Mouse (Mus musculus): Measurements from ENCODE around the gene Ugt2a1. TPM values are rescaled to one million over a fixed set of nuclear protein-coding genes. Genes with fewer than 3 reads are reported as not detected.
"Not testable (repeated sequence)": the region's sequence is repeated elsewhere in the genome, so short reads cannot be mapped to it uniquely, and the experiment has no call there.

Gene Ugt2a1
- not detected in 2 replicates for polyA plus RNA-seq (2011; ENCODE audit: insufficient read length, low read depth, missing spikeins)

DNA sequence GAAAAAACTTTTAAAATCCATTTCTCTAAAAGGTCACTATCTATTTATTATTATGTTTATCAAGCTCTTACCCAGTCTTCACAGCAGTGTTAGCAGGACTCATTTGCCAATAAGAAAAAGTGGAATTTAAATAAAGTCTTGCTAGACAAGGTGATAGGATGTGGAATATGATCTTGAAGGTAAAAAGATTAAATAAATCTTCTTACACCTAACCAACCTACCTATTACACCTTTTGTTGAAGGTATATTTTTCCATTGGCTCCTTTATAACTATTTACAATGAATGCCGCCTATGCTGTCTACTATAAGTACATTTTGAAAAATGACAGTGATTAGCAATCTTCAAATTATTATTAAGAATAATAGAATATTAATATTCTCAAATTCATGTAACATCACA is at the start of gene Ugt2a1:
Ugt2a1 (minus strand) TSS at position 101 of the 400 bp plus-strand sequence.
- H3K27ac ChIP-seq (ENCODE audit: insufficient read depth, low read length), result no peak within 1 kb of the TSS
- no peak within 1 kb of the TSS for H3K4me3 ChIP-seq (ENCODE audit: insufficient read depth, low read length)
- H3K4me1 ChIP-seq (ENCODE audit: control insufficient read depth, insufficient read depth, low read length), result no peaks in the 10 kb centered on the region
- TF ChIP-seq POLR2A (IDR thresholded peaks at IDR 0.05; ENCODE audit: low read depth, low read length) (no peak), CTCF (IDR thresholded peaks at IDR 0.05; ENCODE audit: borderline replicate concordance, insufficient read depth, low read length) (no peak)

DNA sequence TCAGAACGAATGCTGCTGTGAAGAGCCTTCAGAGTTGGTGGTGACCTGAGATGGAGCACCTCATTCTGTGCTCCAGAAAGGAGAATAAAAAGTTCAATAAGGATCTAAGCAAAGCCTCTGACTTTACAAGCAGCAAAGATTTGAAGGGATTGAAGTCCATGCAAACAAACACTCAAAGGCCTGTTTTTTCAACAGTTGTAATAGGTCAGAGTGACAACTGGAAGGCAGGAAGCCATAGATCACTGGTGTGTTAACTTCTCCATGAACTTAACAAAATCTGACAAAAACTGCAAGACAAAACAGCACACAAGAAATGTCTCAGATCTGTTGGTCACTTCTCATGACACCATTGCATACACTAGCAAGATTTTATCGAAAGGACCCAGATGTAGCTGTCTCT is 47.4 kb upstream of the Ugt2a1 start, which contains the start of gene Sult1b1:
Sult1b1 (minus strand) TSS at position 85 of the 400 bp plus-strand sequence.
- Histone ChIP-seq H3K4me1 (ENCODE audit: control insufficient read depth, insufficient read depth, low read length) (no peaks in the 10 kb centered on the region), H3K27ac (ENCODE audit: insufficient read depth, low read length) (no peak within 1 kb of the TSS), H3K4me3 (ENCODE audit: insufficient read depth, low read length) (no peak within 1 kb of the TSS)
- TF ChIP-seq CTCF (IDR thresholded peaks at IDR 0.05; ENCODE audit: borderline replicate concordance, insufficient read depth, low read length) (no peak), POLR2A (IDR thresholded peaks at IDR 0.05; ENCODE audit: low read depth, low read length) (no peak)

DNA sequence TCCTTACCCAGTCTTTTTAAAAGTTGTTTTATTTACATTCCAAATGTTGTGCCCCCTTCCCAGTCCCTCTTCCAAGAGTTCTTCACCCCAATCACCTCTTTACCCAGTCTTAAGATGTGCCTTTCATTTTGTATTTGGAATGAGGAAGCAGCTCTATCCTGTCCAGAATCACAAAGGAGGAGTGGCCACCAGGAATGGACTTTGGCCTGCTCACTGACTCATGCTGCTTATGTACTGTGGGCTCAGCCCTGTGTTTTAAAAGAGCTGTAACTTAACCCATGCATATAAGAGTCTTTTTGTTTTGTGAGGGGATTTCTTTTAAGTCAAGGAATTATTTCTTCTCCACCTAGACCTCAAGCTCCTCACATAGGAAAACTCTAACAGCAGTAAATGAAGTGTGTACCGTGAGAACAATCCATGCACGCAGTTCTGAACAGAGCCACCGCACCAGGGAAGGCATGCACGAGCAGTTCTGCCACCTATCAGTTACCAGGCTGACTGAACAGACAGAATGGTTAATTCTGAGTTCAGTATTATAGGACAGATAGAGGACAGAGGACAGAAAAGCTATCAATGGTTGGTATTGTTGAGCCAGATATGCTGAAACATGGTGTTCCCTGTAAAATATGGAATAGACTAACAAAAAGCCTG is 45.4 kb upstream of the Ugt2a1 start:
- TF ChIP-seq CTCF (IDR thresholded peaks at IDR 0.05; ENCODE audit: borderline replicate concordance, insufficient read depth, low read length) (no peak), POLR2A (IDR thresholded peaks at IDR 0.05; ENCODE audit: low read depth, low read length) (no peak)
- H3K27ac ChIP-seq (ENCODE audit: insufficient read depth, low read length), result no peak overlapping the region

DNA sequence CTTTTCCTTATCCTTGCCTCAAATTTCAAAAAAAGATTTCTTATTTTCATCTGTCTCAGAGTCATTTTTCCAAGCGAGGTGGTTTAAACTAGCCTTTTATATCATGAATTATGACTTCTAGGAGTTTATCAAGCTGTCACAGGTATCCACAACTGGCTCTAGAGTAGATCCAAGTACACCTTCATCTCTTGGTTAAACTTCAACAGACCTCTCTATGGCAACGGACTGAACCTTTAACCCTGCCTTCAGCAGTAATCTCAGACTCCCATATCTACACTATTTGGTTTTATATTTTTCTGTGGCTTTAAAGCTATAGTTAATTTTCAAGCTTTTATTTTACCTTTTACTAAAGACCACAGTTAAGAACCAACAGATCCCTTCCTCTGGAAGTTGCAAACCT is 41.6 kb upstream of the Ugt2a1 start:
- Histone ChIP-seq H3K4me1 (ENCODE audit: control insufficient read depth, insufficient read depth, low read length) (no peaks in the 10 kb centered on the region), H3K27ac (ENCODE audit: insufficient read depth, low read length) (no peak overlapping the region), H3K4me3 (ENCODE audit: insufficient read depth, low read length) (no peak overlapping the region)
- TF ChIP-seq CTCF (IDR thresholded peaks at IDR 0.05; ENCODE audit: borderline replicate concordance, insufficient read depth, low read length) (no peak), POLR2A (IDR thresholded peaks at IDR 0.05; ENCODE audit: low read depth, low read length) (no peak)

More for the DNA sequence above, 45.4 kb upstream of the Ugt2a1 start:
- H3K4me1 ChIP-seq (ENCODE audit: control insufficient read depth, insufficient read depth, low read length), result no peaks in the 10 kb centered on the region
- no peak overlapping the region for H3K4me3 ChIP-seq (ENCODE audit: insufficient read depth, low read length)

DNA sequence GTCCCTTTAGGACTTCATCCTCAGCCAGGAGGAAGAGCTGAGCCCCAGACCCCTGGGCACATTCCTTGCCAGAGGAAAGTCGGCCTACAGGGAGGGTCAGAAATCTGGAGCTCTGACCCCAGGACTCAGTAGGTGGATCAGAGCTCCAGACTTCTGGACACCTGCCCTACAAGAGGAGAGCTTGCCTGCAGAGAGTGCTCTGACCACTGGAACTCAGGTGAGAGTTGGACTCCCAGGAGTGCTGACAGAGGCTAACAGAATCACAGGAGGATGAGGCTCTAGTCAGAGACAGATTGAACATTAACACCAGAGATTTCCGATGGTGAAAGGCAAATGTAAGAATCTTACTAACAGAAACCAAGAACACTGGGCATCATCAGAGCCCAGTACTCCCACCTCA is 32.9 kb upstream of the Ugt2a1 start:
- H3K4me3 ChIP-seq (ENCODE audit: insufficient read depth, low read length); H3K4me1 ChIP-seq (ENCODE audit: control insufficient read depth, insufficient read depth, low read length); H3K27ac ChIP-seq (ENCODE audit: insufficient read depth, low read length): not testable (repeated sequence)

DNA sequence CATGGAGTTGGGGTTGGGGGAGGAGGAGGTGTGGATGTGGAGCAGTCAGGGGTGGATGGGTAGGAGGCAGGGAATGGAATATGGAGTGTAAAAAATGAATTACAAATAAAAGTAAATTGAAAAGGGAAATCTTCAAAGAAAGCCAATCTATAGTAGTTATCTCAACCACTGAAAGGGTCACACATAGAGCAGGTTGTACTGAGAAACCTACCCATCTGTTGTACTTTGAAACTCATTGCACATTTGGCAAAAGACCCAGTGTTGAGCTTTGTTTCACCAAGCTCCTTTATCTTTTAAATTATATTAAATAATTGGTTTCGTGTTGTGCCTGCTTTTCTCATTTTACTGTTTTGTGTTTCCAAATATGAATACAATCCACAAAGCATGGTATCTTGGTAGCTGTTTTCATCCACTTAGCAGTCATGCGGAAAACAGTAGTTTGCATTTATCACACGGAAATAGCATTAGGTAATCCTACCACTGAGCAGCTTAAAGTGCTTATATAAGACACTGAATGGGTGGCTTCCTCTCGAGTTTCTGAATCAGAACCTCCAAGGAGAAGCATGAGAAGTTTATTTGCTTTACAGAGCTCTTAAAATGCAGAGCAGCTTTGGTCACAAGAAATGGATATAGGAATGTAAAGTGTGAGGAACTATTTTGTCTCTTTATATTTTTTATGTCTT is 15.2 kb upstream of the Ugt2a1 start:
- no peak overlapping the region for H3K27ac ChIP-seq (ENCODE audit: insufficient read depth, low read length)
- no peaks in the 10 kb centered on the region for H3K4me1 ChIP-seq (ENCODE audit: control insufficient read depth, insufficient read depth, low read length)
- TF ChIP-seq POLR2A (IDR thresholded peaks at IDR 0.05; ENCODE audit: low read depth, low read length) (no peak), CTCF (IDR thresholded peaks at IDR 0.05; ENCODE audit: borderline replicate concordance, insufficient read depth, low read length) (no peak)
- no peak overlapping the region for H3K4me3 ChIP-seq (ENCODE audit: insufficient read depth, low read length)

DNA sequence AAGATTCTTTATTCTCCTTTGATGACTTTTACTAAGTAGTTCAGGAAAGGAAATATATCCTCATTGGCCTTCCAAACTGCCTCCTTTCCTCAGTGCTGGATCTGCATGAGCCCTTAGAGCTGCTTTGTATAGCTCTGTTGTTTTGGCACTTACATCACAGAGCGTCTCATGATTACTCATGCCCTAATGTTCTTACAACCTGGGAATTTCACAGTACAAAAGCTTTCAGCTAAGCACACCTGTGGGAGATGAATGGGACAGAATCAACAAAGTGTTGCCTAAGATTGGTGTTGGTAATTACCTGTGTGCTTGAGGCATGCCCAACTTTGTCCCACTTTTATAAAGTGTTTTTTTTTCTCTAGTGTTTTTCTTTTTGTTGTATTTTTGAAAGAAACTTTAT is 12.0 kb upstream of the Ugt2a1 start:
- H3K27ac ChIP-seq (ENCODE audit: insufficient read depth, low read length), result no peak overlapping the region
- TF ChIP-seq CTCF (IDR thresholded peaks at IDR 0.05; ENCODE audit: borderline replicate concordance, insufficient read depth, low read length) (no peak), POLR2A (IDR thresholded peaks at IDR 0.05; ENCODE audit: low read depth, low read length) (no peak)

DNA sequence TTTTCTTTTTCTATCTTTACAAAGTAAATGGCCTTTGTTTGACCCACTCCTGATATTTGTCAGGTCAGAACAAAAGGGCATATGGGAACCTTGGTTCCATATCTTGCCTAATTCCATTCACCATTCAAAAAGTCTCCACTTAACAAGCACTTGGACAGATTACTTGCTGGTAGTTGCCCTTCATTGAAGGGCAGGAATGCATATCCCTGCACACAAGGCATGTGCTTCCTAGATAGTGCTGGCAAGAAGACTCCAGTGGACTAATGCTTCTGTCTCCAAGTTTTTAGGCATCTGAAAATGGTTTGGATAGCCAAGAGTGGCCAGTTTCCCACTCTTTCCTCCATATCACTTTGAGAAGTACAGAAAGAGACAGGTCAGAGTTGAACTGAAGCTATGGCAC is 8.7 kb upstream of the Ugt2a1 start:
- TF ChIP-seq CTCF (IDR thresholded peaks at IDR 0.05; ENCODE audit: borderline replicate concordance, insufficient read depth, low read length), result no peak
- no peak for TF ChIP-seq POLR2A (IDR thresholded peaks at IDR 0.05; ENCODE audit: low read depth, low read length)
- Histone ChIP-seq H3K27ac (ENCODE audit: insufficient read depth, low read length) (no peak overlapping the region), H3K4me3 (ENCODE audit: insufficient read depth, low read length) (no peak overlapping the region), H3K4me1 (ENCODE audit: control insufficient read depth, insufficient read depth, low read length) (no peaks in the 10 kb centered on the region)

More for the DNA sequence above, 12.0 kb upstream of the Ugt2a1 start:
- H3K4me3 ChIP-seq (ENCODE audit: insufficient read depth, low read length), result no peak overlapping the region
- H3K4me1 ChIP-seq (ENCODE audit: control insufficient read depth, insufficient read depth, low read length), result no peaks in the 10 kb centered on the region

DNA sequence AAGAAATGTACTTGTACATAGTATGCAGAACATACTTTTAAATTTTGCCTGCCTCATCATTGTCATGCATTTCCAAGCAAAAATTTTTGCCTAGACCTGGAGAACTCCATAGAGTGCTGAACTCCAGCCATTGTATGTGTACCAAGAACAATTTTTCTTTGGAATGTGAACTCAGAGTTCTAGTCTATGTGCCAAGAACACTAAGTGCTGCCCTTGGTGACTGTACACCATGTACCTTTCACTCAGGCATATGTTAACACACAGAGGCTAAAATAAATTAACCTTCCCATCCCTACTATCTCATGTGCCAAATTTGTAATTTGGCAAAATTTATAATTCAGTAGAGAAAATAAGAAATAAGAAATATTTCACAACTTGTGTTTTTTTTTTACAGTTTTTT is 8.3 kb upstream of the Ugt2a1 start:
- H3K27ac ChIP-seq (ENCODE audit: insufficient read depth, low read length), result no peak overlapping the region
- no peaks in the 10 kb centered on the region for H3K4me1 ChIP-seq (ENCODE audit: control insufficient read depth, insufficient read depth, low read length)
- H3K4me3 ChIP-seq (ENCODE audit: insufficient read depth, low read length), result no peak overlapping the region
- no peak for TF ChIP-seq POLR2A (IDR thresholded peaks at IDR 0.05; ENCODE audit: low read depth, low read length)
- no peak for TF ChIP-seq CTCF (IDR thresholded peaks at IDR 0.05; ENCODE audit: borderline replicate concordance, insufficient read depth, low read length)

DNA sequence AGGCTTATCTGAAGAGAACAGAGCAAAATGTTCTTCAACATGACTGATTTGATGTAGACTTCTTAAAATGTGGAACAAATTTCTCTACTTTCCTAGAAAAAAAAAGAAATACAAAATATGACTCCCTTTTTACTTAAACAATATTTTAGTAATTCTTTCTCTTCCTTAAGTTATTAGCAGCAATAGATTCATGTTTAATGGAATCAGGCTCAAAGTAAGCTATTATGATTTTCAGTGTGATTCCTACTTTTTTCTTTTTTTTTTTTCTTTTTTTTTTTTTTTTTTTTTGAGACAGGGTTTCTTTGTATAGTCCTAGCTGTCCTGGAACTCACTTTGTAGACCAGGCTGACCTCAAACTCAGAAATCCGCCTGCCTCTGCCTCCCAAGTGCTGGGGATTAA is 4.0 kb downstream of the Ugt2a1 start, which contains the start of gene Gm43638:
Gm43638 (minus strand) TSS at position 101 of the 400 bp plus-strand sequence.
- not testable (repeated sequence) for H3K27ac ChIP-seq (ENCODE audit: insufficient read depth, low read length); H3K4me3 ChIP-seq (ENCODE audit: insufficient read depth, low read length); H3K4me1 ChIP-seq (ENCODE audit: control insufficient read depth, insufficient read depth, low read length)

All from embryonic fibroblast, embryonic 13.5 days (primary cell).